Mouse (Mus musculus): ENCODE data around the gene Slc1a6.
"Not testable (repeated sequence)": the region's sequence is repeated elsewhere in the genome, so short reads cannot be mapped to it uniquely, and the experiment has no call there.

Slc1a6 gene

GRCm38 (mm10) chr10:78779981-78780651 lies at the start of gene Slc1a6:
TSS of gene Slc1a6 (plus strand) at chr10:78780496.
- DNase-seq (ENCODE audit: low spot score in 2 of 2): peak in 1 of 2 experiments; percentile 1

- no peak for DNase-seq (ENCODE audit: low spot score in 2 of 2)
Measured at GRCm38 (mm10) chr10:78739821-78740220, 40.5 kb upstream of the Slc1a6 start.

- DNase-seq (ENCODE audit: low spot score in 2 of 2): no peak
Measured at GRCm38 (mm10) chr10:78743721-78744120, 36.6 kb upstream of the Slc1a6 start.

- DNase-seq (ENCODE audit: low spot score in 2 of 2): no peak
Measured at GRCm38 (mm10) chr10:78745453-78746232, 34.7 kb upstream of the Slc1a6 start.

- DNase-seq (ENCODE audit: low spot score in 2 of 2): peak in 1 of 2 experiments; percentile 2
Measured at GRCm38 (mm10) chr10:78747035-78747721, 33.1 kb upstream of the Slc1a6 start.

- no peak for DNase-seq (ENCODE audit: low spot score in 2 of 2)
Measured at GRCm38 (mm10) chr10:78748161-78748560, 32.1 kb upstream of the Slc1a6 start.

GRCm38 (mm10) chr10:78748946-78749345 lies 31.4 kb upstream of the Slc1a6 start:
- DNase-seq (ENCODE audit: low spot score in 2 of 2): no peak

GRCm38 (mm10) chr10:78752452-78753191 lies 27.7 kb upstream of the Slc1a6 start, which contains the start of gene Ccdc105:
TSS of gene Ccdc105 (minus strand) at chr10:78753065.
- no peak for DNase-seq (ENCODE audit: low spot score in 2 of 2)

- DNase-seq (ENCODE audit: low spot score in 2 of 2): peak in 1 of 2 experiments; percentile 42
Measured at GRCm38 (mm10) chr10:78756021-78756420, 24.3 kb upstream of the Slc1a6 start.

- no peak for DNase-seq (ENCODE audit: low spot score in 2 of 2)
Measured at GRCm38 (mm10) chr10:78765570-78765969, 14.7 kb upstream of the Slc1a6 start.

GRCm38 (mm10) chr10:78775830-78776229 lies 4.5 kb upstream of the Slc1a6 start:
- DNase-seq (ENCODE audit: low spot score in 2 of 2): no peak

- no peak for DNase-seq (ENCODE audit: low spot score in 2 of 2)
Measured at GRCm38 (mm10) chr10:78779527-78779926, 769 bp upstream of the Slc1a6 start.

GRCm38 (mm10) chr10:78787566-78788087 lies 7.3 kb downstream of the Slc1a6 start:
- DNase-seq (ENCODE audit: low spot score in 2 of 2): peak; percentile 52 to 74

GRCm38 (mm10) chr10:78790561-78790960 lies 10.3 kb downstream of the Slc1a6 start:
- DNase-seq (ENCODE audit: low spot score in 2 of 2): no peak

GRCm38 (mm10) chr10:78801449-78801848 lies 21.2 kb downstream of the Slc1a6 start:
- no peak for DNase-seq (ENCODE audit: low spot score in 2 of 2)

- no peak for DNase-seq (ENCODE audit: low spot score in 2 of 2)
Measured at GRCm38 (mm10) chr10:78812358-78813060, 32.2 kb downstream of the Slc1a6 start.

- DNase-seq (ENCODE audit: low spot score in 2 of 2): not testable (repeated sequence)
Measured at GRCm38 (mm10) chr10:78840456-78840855, 60.2 kb downstream of the Slc1a6 start.

GRCm38 (mm10) chr10:78852066-78852465 lies 71.8 kb downstream of the Slc1a6 start, which contains the start of gene Olfr1356:
TSS of gene Olfr1356 (minus strand) at chr10:78852166.
- no peak for DNase-seq (ENCODE audit: low spot score in 2 of 2)
